8 mouse cellular contexts compared by ENCODE assay signal in the genomic region with DNA sequence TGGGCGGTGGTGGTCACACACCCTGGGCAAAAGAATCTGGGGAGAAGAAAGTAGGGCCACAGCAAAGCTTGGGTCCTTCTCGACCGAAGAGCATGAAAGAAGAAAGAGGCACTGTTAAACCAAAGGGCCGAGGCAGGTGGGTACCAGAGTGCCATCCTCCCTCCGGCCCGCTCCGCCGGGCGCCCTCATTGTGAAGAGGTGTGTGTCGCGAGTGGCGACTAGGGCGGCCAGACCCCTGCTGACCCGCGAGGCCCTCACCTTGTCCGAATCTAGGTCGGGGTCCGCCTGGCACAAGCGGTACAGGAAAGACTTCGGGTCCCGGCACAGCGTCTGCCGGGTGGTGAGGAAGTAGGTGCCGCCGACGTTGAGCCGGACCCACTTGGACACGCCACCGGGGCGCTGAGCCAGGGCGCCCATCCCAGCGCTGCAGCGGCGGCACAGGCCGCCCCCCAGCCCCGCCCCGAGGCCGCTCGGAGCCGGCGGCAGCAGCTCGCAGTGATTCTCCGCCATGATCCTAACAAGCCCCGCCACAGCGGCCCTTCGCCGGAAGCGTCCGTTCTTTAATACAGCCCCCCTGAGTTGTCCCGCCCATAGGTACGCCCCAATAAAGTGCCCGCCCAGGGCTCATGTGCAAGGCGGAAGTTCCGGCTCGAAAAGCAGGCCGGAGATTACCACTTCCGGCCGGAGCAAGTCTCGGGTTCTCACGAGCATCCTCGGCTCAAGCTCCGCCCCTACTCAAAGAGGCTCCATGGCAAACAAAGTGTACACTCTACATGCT. TPM values are rescaled to one million over a fixed set of nuclear protein-coding genes. Genes with fewer than 3 reads are reported as not detected.
A peak's percentile ranks its signal among the peaks of the same experiment; 100 is the strongest.
DNase-seq lines count a peak whose midpoint lies in the region; ATAC-seq and TF ChIP-seq lines count a peak whose summit lies in the region.

A gene (minus strand): TSS at position 567 of the 778 bp plus-strand sequence.

- peak within 1 kb of the TSS; percentile 82; the same call in 1 of the 2 replicates for H3K27ac ChIP-seq in ES-E14 (ENCODE audit: insufficient read depth, low read depth, low read length, poor library complexity, severe bottlenecking)
- peak within 1 kb of the TSS; percentile 83 for H3K27ac ChIP-seq in forebrain, embryonic 15.5 days (replicated peaks)

- peak within 1 kb of the TSS; percentile 99 for H3K9ac ChIP-seq in ES-E14 (ENCODE audit: insufficient read depth, low read depth, low read length, poor library complexity, severe bottlenecking)
- H3K9ac ChIP-seq in forebrain, embryonic 15.5 days (replicated peaks): peak within 1 kb of the TSS; percentile 96

- peak; percentile 82 for TF ChIP-seq POLR2A in lung, adult 2 months (IDR thresholded peaks at IDR 0.05; ENCODE audit: borderline replicate concordance, extremely low read depth, low read depth, low read length)

- WGBS in forebrain, embryonic 15.5 days: under 1% methylated on average over 62 of the region's 62 CpGs
- WGBS in lung, adult 2 months: under 1% methylated on average over 62 of the region's 62 CpGs

- ATAC-seq in forebrain, embryonic 15.5 days (replicated peaks): peak; percentile 98
- peak; percentile 96 for ATAC-seq in neutrophil, adult 5-6 weeks (ENCODE audit: extremely low read depth, insufficient number of reproducible peaks, low FRiP score, poor library complexity, severe bottlenecking)

- peak within 1 kb of the TSS; percentile 79 to 100 for H3K4me3 ChIP-seq in ES-E14 (ENCODE audit: insufficient read depth in 1 of 2, low read depth in 1 of 2, low read length in 2 of 2, poor library complexity in 1 of 2, severe bottlenecking in 1 of 2)
- peak within 1 kb of the TSS; percentile 94 for H3K4me3 ChIP-seq in forebrain, embryonic 15.5 days
- H3K4me3 ChIP-seq in lung, adult 2 months (replicated peaks; ENCODE audit: extremely low read depth, low read depth, low read length): peak within 1 kb of the TSS; percentile 83

- in situ Hi-C loops in ES-E14 (cut with MboI; ENCODE audit: low sequenced_read_pairs in 2 of 2, unreplicated experiment in 2 of 2): no loop called here

- peak within 1 kb of the TSS; percentile 62 for H3K4me2 ChIP-seq in forebrain, embryonic 15.5 days (replicated peaks)

- intact Hi-C loops in heart, postnatal 25 days (cut with DNase I): loop anchor here (5.0 kb wide), 1 partner anchor 69 kb away; no protein-coding TSS in a partner anchor

- no peaks in the 10 kb centered on the region for H3K9me3 ChIP-seq in ES-E14 (ENCODE audit: control insufficient read depth, insufficient read depth, low read depth, low read length)
- no peaks in the 10 kb centered on the region for H3K9me3 ChIP-seq in forebrain, embryonic 15.5 days

- no peaks in the 10 kb centered on the region for H3K27me3 ChIP-seq in forebrain, embryonic 15.5 days

- H3K36me3 ChIP-seq in ES-E14 (ENCODE audit: control insufficient read depth, insufficient read depth, low read length, poor library complexity, severe bottlenecking): peaks cover 4% of the 10 kb centered on the region; the same call in 1 of the 2 replicates
- H3K36me3 ChIP-seq in forebrain, embryonic 15.5 days: peaks cover 15% of the 10 kb centered on the region; the same call in 1 of the 2 replicates

- peaks cover 0 to 3% of the 10 kb centered on the region in 2 experiments; a peak in 1 of 4 replicates for H3K4me1 ChIP-seq in ES-E14 (ENCODE audit: control insufficient read depth in 2 of 2, insufficient read depth in 2 of 2, low read length in 2 of 2, poor library complexity in 1 of 2)
- H3K4me1 ChIP-seq in forebrain, embryonic 15.5 days: peaks cover 35% of the 10 kb centered on the region
- H3K4me1 ChIP-seq in lung, adult 2 months (ENCODE audit: control insufficient read depth, insufficient read depth, low read length): peaks cover 9% of the 10 kb centered on the region

- DNase-seq in ES-E14 (ENCODE audit: low read depth, low spot score): peak; percentile 91
- DNase-seq in cerebellum, adult 11-12 months: peak; percentile 94
- peak; percentile 90 for DNase-seq in heart, postnatal 25 days (ENCODE audit: low spot score)
- DNase-seq in layer of hippocampus, adult 18-20 months (ENCODE audit: low spot score in 2 of 2): peak; percentile 91 to 97
- peak; percentile 94 for DNase-seq in lung, adult 2 months
- DNase-seq in thymus, adult 18-20 months: peak; percentile 71 to 81

- TF ChIP-seq CTCF in lung, adult 2 months (IDR thresholded peaks at IDR 0.05; ENCODE audit: insufficient read depth, low read length): no peak

TF ChIP-seq in ES-E14, 5 proteins besides CTCF, POLR2A, EP300 and RAD21:
- no peak for TF ChIP-seq ZC3H11A (IDR thresholded peaks at IDR 0.05; ENCODE audit: borderline replicate concordance, low read depth, low read length)
- TF ChIP-seq HCFC1 (IDR thresholded peaks at IDR 0.05; ENCODE audit: borderline replicate concordance, insufficient read depth, low read length): peak; percentile 89
- no peak for TF ChIP-seq MAFK (IDR thresholded peaks at IDR 0.05; ENCODE audit: insufficient read depth, low read depth, low read length)
- TF ChIP-seq CHD2 (IDR thresholded peaks at IDR 0.05; ENCODE audit: low read depth, low read length): peak; percentile 87
- TF ChIP-seq ZNF384 (IDR thresholded peaks at IDR 0.05; ENCODE audit: low read depth, low read length): no peak
TF ChIP-seq in ES-E14: peak in this region for 2.

RNA-seq across cellular contexts. Expression of the gene that starts here (rescaled TPM):
- total RNA-seq in ES-E14 (2012; rRNA removed): 34.6 and 42.3 TPM in 2 replicates
- polyA plus RNA-seq in forebrain, embryonic 15.5 days (2015; fragmentation: Nextera tagmentation; extraction: Ambion mirVana): 89.8 and 92.4 TPM in 2 replicates
- total RNA-seq in heart, postnatal 25 days (2021): 10 to 100 TPM; 10.2 to 11.2 TPM
- 10 to 100 TPM; 23.2 to 25.0 TPM for total RNA-seq in layer of hippocampus, adult 18-20 months (2021)
- polyA plus RNA-seq in lung, adult 2 months (2012; rRNA removed): 28.4 and 30.3 TPM in 2 replicates
- total RNA-seq in neutrophil, adult 5-6 weeks (2017): 16.0 and 18.2 TPM in 2 replicates

Comparison
In these comparisons a context has a peak if more than half of its experiments do, and no peak if none do; other contexts are left out.
1. Peak in every context shown above with its lines: DNase-seq, ATAC-seq, H3K4me3 ChIP-seq and H3K27ac ChIP-seq.